Comparison of ENCODE assay signal across 8 mouse cellular contexts in the genomic region with DNA sequence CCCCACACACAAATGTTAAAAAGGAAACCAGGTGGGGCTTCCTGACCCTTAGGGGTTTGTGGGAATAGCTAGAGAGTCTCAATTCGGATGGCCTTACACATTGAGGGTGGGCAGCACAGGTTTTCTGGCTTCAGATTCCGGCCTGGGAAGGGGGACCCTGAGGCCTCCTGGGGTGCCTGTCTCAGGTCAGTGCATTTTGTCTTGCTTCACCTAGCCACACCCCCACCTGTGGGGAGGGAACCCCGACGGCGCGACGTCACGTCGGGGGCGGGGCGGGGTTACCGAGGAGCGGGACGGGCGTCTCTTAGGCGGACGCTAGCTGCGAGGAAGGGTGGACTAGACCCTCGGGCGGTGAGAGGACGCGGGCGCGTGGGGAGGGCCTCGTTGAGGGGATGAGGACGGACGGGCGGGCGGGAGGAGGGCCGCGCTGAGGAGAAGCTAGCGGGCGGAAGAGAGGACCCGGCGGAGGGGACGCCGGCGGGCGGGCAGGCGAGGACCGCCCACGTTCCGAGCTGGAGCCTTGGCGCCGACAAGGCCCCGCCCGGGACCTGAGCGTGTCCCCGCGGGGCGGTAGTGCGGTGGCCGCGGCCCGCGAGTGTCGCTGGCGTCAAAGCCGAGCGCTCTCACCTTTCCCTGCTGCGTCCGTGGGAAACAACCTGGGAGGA. TPM values are rescaled to one million over a fixed set of nuclear protein-coding genes. Genes with fewer than 3 reads are reported as not detected.
DNase-seq lines count a peak whose midpoint lies in the region; ATAC-seq and TF ChIP-seq lines count a peak whose summit lies in the region.

A gene (plus strand): TSS at position 275 of the 665 bp plus-strand sequence.

- H3K36me3 ChIP-seq in heart, embryonic 13.5 days, result peaks cover 73% of the 10 kb centered on the region
- H3K36me3 ChIP-seq in kidney, postnatal 0 days (ENCODE audit: insufficient read depth, low read length), result peaks cover 38% of the 10 kb centered on the region
- peaks cover 43% of the 10 kb centered on the region for H3K36me3 ChIP-seq in liver, embryonic 14.5 days (replicated peaks; ENCODE audit: control insufficient read depth, insufficient read depth, low read depth)
- H3K36me3 ChIP-seq in stomach, embryonic 14.5 days (ENCODE audit: control insufficient read depth, insufficient read depth, low read length), result peaks cover 55% of the 10 kb centered on the region

- TF ChIP-seq CTCF in kidney, postnatal 0 days (IDR thresholded peaks at IDR 0.05; ENCODE audit: low read depth), result no peak
- TF ChIP-seq CTCF in liver, embryonic 14.5 days (IDR thresholded peaks at IDR 0.05; ENCODE audit: low read depth), result no peak

- WGBS in heart, embryonic 13.5 days, result under 1% methylated on average over 57 of the region's 62 CpGs
- WGBS in kidney, postnatal 0 days, result under 1% methylated on average over 58 of the region's 62 CpGs
- 2% methylated on average over 62 of the region's 62 CpGs for WGBS in liver, embryonic 14.5 days (ENCODE audit: insufficient replicate concordance)
- WGBS in stomach, embryonic 14.5 days, result under 1% methylated on average over 46 of the region's 62 CpGs

- peak within 1 kb of the TSS; percentile 94 for H3K9ac ChIP-seq in heart, embryonic 13.5 days
- H3K9ac ChIP-seq in kidney, postnatal 0 days (ENCODE audit: low read depth, low read length), result peak within 1 kb of the TSS; percentile 84
- peak within 1 kb of the TSS; percentile 94 for H3K9ac ChIP-seq in liver, embryonic 14.5 days (replicated peaks)
- peak within 1 kb of the TSS; percentile 71 for H3K9ac ChIP-seq in stomach, embryonic 14.5 days (replicated peaks; ENCODE audit: low read depth, low read length)

- H3K4me3 ChIP-seq in heart, embryonic 13.5 days, result peak within 1 kb of the TSS; percentile 88
- H3K4me3 ChIP-seq in kidney, postnatal 0 days (replicated peaks; ENCODE audit: low read depth, low read length), result peak within 1 kb of the TSS; percentile 78
- H3K4me3 ChIP-seq in liver, embryonic 14.5 days (ENCODE audit: insufficient read depth in 1 of 2, low read depth in 2 of 2, low read length in 2 of 2), result peak within 1 kb of the TSS; percentile 76 to 96
- peak within 1 kb of the TSS; percentile 62 for H3K4me3 ChIP-seq in stomach, embryonic 14.5 days (ENCODE audit: low read depth, low read length)

- peak; percentile 68 for ATAC-seq in CD4-positive, CD25-positive, alpha-beta regulatory T cell, adult 4 months
- ATAC-seq in erythroblast, adult 5-6 weeks (replicated peaks; ENCODE audit: low FRiP score, poor library complexity, severe bottlenecking), result peak; percentile 90
- ATAC-seq in heart, embryonic 13.5 days (ENCODE audit: extremely low read depth, insufficient number of reproducible peaks, low FRiP score, low TSS enrichment), result peak; percentile 86
- ATAC-seq in kidney, postnatal 0 days (replicated peaks; ENCODE audit: low FRiP score, low read depth), result peak; percentile 89
- ATAC-seq in liver, embryonic 14.5 days (ENCODE audit: insufficient read depth), result peak; percentile 90
- ATAC-seq in stomach, embryonic 14.5 days (ENCODE audit: insufficient number of reproducible peaks, insufficient read depth, low FRiP score, low read depth), result peak; percentile 89

- TF ChIP-seq EP300 in liver, embryonic 14.5 days (IDR thresholded peaks at IDR 0.05; ENCODE audit: low read depth), result no peak

- peak within 1 kb of the TSS; percentile 97 for H3K4me2 ChIP-seq in heart, embryonic 13.5 days
- H3K4me2 ChIP-seq in kidney, postnatal 0 days (ENCODE audit: low read length), result peak within 1 kb of the TSS; percentile 72
- H3K4me2 ChIP-seq in liver, embryonic 14.5 days (ENCODE audit: low read depth), result peak within 1 kb of the TSS; percentile 100
- H3K4me2 ChIP-seq in stomach, embryonic 14.5 days (replicated peaks; ENCODE audit: low read depth, low read length), result peak within 1 kb of the TSS; percentile 79

- peak; percentile 91 for DNase-seq in brain, adult 2 months (ENCODE audit: low read depth, low spot score)
- peak; percentile 82 for DNase-seq in kidney, postnatal 0 days (ENCODE audit: low spot score)
- DNase-seq in liver, embryonic 14.5 days (ENCODE audit: low read depth in 3 of 3, low spot score in 3 of 3), result peak; percentile 59 to 75 (median 68)
- peak; percentile 71 for DNase-seq in neural tube, embryonic 10.5 days (ENCODE audit: extremely low spot score, low spot score)

- H3K9me3 ChIP-seq in heart, embryonic 13.5 days, result no peaks in the 10 kb centered on the region
- H3K9me3 ChIP-seq in kidney, postnatal 0 days (replicated peaks; ENCODE audit: low read length), result no peaks in the 10 kb centered on the region
- H3K9me3 ChIP-seq in liver, embryonic 14.5 days (ENCODE audit: control insufficient read depth, low read length), result no peaks in the 10 kb centered on the region
- no peaks in the 10 kb centered on the region for H3K9me3 ChIP-seq in stomach, embryonic 14.5 days (ENCODE audit: control insufficient read depth, low read depth, low read length)

- peak within 1 kb of the TSS; percentile 80 for H3K27ac ChIP-seq in heart, embryonic 13.5 days (replicated peaks)
- peak within 1 kb of the TSS; percentile 89 for H3K27ac ChIP-seq in kidney, postnatal 0 days
- peak within 1 kb of the TSS; percentile 63 for H3K27ac ChIP-seq in liver, embryonic 14.5 days
- peak within 1 kb of the TSS; percentile 79 for H3K27ac ChIP-seq in stomach, embryonic 14.5 days (ENCODE audit: low read length)

- peaks cover 20% of the 10 kb centered on the region for H3K4me1 ChIP-seq in heart, embryonic 13.5 days
- H3K4me1 ChIP-seq in kidney, postnatal 0 days (replicated peaks; ENCODE audit: insufficient read depth, low read length), result peaks cover 7% of the 10 kb centered on the region; the same call in 1 of the 2 replicates
- H3K4me1 ChIP-seq in liver, embryonic 14.5 days (replicated peaks; ENCODE audit: control insufficient read depth in 2 of 2, insufficient read depth in 2 of 2, low read length in 1 of 2), result peaks cover 9 to 13% of the 10 kb centered on the region in 2 experiments; a peak in 3 of 4 replicates
- H3K4me1 ChIP-seq in stomach, embryonic 14.5 days (ENCODE audit: control insufficient read depth, insufficient read depth, low read length), result 0 out of 2 replicates have a peak, but pooled peaks cover 7% of the 10 kb centered on the region

- no peaks in the 10 kb centered on the region for H3K27me3 ChIP-seq in heart, embryonic 13.5 days (replicated peaks)
- no peaks in the 10 kb centered on the region for H3K27me3 ChIP-seq in kidney, postnatal 0 days (ENCODE audit: insufficient read depth, low read length)
- H3K27me3 ChIP-seq in liver, embryonic 14.5 days (ENCODE audit: control insufficient read depth, insufficient read depth, low read length), result no peaks in the 10 kb centered on the region
- H3K27me3 ChIP-seq in stomach, embryonic 14.5 days (ENCODE audit: control insufficient read depth, insufficient read depth, low read length), result no peaks in the 10 kb centered on the region

RNA-seq across cellular contexts. Expression of the gene that starts here (rescaled TPM):
- 10 to 100 TPM; 38.6 to 48.4 TPM for polyA plus RNA-seq in CD4-positive, CD25-positive, alpha-beta regulatory T cell, adult 4 months (2017; shearing (Covaris generic))
- total RNA-seq in erythroblast, adult 5-6 weeks (2015; ENCODE audit: low replicate concordance), result 10.0 TPM in 2 replicates
- 7.8 and 8.6 TPM in 2 replicates for total RNA-seq in erythroblast, adult 5-6 weeks (2017; ENCODE audit: low replicate concordance)
- polyA plus RNA-seq in heart, embryonic 13.5 days (2015; fragmentation: Nextera tagmentation; extraction: Ambion mirVana), result 26.5 and 28.4 TPM in 2 replicates
- 47.1 and 55.2 TPM in 2 replicates for polyA plus RNA-seq in kidney, postnatal 0 days (2015; fragmentation: Nextera tagmentation; extraction: Ambion mirVana)
- polyA plus RNA-seq in liver, embryonic 14.5 days (2012; rRNA removed), result 9.4 and 11.0 TPM in 2 replicates
- 13.5 and 17.0 TPM in 2 replicates for polyA plus RNA-seq in liver, embryonic 14.5 days (2014; fragmentation: Nextera tagmentation; extraction: Ambion mirVana)
- 43.9 and 52.1 TPM in 2 replicates for polyA plus RNA-seq in stomach, embryonic 14.5 days (2014; fragmentation: Nextera tagmentation; extraction: Ambion mirVana)

Comparison
In these comparisons a context has a peak if more than half of its experiments do, and no peak if none do; other contexts are left out.
1. Peak in every context shown above with its lines: DNase-seq, ATAC-seq, H3K4me3 ChIP-seq and H3K27ac ChIP-seq.